Mouse (Mus musculus): Measurements from ENCODE around the gene Ackr3. TPM values are rescaled to one million over a fixed set of nuclear protein-coding genes. Genes with fewer than 3 reads are reported as not detected.

Ackr3 gene
- polyA plus RNA-seq (2014; fragmentation: Illumina TruSeq; extraction: RNeasy Lipid Tissue Mini Kit (QIAGEN cat#74804)) = 7.6 TPM

GRCm38 (mm10) chr1:90203783-90204690, at the start of gene Ackr3:
Ackr3 (plus strand) TSS chr1:90203980.

Other genes with a start within 250 kb of the Ackr3 start
- not detected for gene Asb18, start 189.3 kb upstream of the Ackr3 start, polyA plus RNA-seq (2014; fragmentation: Illumina TruSeq; extraction: RNeasy Lipid Tissue Mini Kit (QIAGEN cat#74804))
- 6.6 TPM for gene Iqca, start 50.6 kb upstream of the Ackr3 start, polyA plus RNA-seq (2014; fragmentation: Illumina TruSeq; extraction: RNeasy Lipid Tissue Mini Kit (QIAGEN cat#74804))

Data from ovary, adult 10 weeks (tissue).